Mouse (Mus musculus) cerebellum, adult 9-10 months (tissue): Measurements from ENCODE around the gene Foxa3.
A peak's percentile ranks its signal among the peaks of the same experiment; 100 is the strongest.

Experiments used
- DNase-seq: peaks from one replicate; pipeline ENCODE4 v3.0.0; 2022

Gene Foxa3

DNA sequence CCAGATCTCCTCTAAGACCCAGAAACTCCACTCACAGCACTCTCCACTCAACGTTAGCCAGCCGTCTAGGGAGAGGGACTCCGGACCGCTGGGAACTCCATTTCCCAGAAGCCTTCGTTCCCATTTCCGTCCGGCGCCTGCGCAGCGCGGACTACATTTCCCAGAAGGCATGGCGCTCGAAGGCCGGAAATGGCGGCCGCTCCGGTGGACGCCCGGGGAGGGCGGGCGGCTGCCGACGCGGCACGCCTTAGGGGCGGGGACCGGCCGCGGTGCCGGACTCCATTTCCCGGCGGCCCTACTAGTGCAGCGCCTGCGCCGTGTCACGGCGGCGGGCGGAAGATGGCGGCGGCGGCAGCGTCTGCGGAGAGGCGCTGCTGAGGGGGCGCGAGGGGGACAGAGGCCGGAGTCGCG lies 763 bp upstream of the Foxa3 start, which contains the start of gene Sympk:
Sympk (plus strand) TSS at position 282 of the 411 bp plus-strand sequence.
- DNase-seq = peak; percentile 93

- DNase-seq = no peak
These were observed 964 bp downstream of the Foxa3 start for GRCm38 (mm10) chr7:19022189-19022958.

- no peak for DNase-seq
These were observed 2.3 kb downstream of the Foxa3 start for GRCm38 (mm10) chr7:19021048-19021447.

DNA sequence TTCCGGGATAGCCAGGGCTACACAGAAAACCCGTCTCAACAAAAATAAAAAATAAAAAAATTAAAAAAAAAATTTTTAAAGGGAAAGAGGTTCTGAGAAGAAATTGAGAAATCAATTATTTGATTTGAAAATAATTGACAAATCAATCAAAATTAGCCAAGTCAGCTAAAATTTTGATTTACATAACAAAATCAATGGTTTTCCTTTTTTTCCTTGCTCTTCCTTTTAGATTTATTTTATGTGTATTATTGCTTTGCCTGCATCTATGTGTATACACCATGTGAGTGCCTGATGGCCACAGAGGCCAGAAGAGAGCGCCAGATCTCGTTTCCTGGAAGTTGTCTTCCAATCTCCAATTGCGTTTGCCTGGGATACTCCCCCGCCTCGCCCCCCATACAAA lies 5.4 kb downstream of the Foxa3 start:
- no peak for DNase-seq

DNA sequence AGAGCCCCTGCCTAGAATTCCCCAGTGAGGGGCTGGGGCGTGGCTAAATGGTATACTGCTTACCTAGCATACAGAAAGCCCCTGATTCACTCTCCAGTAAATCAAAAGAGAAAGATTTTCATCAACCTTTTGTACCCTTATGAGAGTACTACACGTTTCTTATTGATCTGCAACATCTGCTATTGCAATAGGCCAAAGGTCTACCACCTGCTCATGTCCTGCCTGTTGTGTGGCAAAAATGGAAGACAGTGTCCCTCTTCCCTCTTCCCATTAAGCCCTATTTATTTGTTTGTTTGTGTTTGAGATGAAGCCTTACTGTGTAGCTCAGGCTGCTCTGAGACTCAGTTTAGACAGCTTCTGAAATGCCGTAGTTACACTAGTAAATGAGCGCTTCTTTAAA lies 7.3 kb downstream of the Foxa3 start:
- no peak for DNase-seq

DNA sequence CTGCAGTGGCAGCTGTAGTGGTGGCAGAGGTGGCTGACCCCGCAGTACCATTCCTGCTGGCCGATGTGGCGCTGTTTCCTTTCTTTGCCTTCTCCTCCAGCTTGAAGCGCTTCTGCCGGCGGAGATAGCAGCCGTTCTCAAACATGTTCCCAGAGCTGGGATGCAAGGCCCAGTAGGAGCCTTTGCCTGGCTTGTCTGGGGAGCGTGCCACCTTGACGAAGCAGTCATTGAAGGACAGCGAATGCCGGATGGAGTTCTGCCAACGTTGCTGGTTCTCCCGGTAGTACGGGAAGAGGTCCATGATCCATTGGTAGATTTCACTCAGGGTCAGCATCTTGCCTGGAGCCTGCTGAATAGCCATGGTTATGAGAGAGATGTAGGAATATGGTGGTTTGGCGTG lies 8.9 kb downstream of the Foxa3 start:
- peak; percentile 23 for DNase-seq

GRCm38 (mm10) chr7:19012882-19013281 lies 10.5 kb downstream of the Foxa3 start:
- peak; percentile 31 for DNase-seq

DNA sequence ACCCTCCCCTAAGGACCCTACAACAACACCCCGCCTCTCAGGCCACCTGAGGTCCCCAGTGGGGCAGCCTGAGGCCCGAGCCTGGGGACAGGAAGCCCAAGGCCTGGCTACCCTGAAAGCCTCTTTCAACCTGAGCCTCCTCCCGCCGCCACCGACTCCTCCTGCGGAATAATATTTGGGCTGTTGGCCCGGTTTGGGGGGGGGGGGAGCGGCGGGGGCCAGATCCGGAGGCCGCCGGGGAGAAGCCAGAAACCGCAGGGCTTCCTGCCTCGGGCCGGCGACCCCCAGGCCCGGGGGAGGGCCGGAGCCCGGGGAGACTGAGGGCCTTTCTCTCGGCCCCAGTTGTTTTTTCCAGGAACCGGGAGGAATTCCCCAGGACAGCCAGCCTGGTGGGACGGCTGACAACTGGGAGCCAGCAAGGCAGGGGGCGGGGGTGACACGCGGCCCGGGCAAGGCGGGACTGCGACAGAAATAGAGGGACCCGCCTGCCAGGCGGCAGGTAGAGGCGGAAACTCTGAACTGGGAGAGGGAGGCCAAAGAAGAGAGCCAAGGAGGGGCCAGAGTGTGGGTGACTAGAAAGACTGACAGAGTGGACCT lies 11.2 kb downstream of the Foxa3 start:
- DNase-seq = peak; percentile 50

GRCm38 (mm10) chr7:19010581-19010980 lies 12.8 kb downstream of the Foxa3 start:
- peak; percentile 37 for DNase-seq

- peak; percentile 55 for DNase-seq
These were observed 16.0 kb downstream of the Foxa3 start for GRCm38 (mm10) chr7:19007026-19007977.

DNA sequence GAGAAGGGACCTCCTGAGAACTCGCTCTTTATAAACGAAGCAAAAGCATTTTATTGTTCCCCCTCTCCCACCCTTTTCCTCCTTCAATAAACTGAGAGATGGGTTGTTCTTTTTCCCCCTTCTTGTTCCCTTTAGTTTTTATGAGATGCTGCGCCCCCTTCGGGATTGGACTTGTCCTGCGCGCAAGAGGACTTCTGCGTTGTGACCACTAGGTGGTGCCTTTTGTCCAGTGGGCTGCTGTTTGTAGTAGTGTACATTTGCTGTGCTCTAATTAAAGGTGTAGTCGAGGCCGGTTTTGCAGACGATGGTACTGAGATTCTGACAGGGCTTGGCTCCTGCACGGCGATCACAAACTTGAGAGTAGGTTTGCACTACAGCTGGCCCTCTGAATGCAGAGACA lies 16.9 kb downstream of the Foxa3 start:
- peak; percentile 93 for DNase-seq

- DNase-seq = no peak
These were observed 17.8 kb downstream of the Foxa3 start for GRCm38 (mm10) chr7:19005417-19006121.

DNA sequence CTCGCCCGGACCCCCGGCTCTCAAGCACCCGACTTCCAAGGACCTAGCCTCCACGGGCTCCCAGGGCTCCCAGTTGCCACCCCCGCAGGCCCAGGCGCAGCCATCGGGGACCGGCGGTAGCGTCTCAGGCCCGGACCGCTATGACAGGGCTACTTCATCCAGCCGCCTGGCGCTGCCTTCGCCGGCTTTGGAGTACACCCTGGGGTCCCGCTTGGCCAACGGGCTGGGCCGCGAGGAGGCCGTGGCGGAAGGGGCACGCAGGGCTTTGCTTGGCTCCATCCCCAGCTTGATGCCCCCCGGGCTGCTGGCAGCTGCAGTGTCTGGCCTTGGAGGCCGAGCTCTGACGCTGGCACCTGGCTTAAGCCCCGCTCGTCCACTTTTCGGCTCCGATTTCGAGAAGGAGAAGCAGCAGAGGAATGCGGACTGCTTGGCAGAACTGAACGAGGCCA lies 18.7 kb downstream of the Foxa3 start:
- DNase-seq = peak; percentile 73

DNA sequence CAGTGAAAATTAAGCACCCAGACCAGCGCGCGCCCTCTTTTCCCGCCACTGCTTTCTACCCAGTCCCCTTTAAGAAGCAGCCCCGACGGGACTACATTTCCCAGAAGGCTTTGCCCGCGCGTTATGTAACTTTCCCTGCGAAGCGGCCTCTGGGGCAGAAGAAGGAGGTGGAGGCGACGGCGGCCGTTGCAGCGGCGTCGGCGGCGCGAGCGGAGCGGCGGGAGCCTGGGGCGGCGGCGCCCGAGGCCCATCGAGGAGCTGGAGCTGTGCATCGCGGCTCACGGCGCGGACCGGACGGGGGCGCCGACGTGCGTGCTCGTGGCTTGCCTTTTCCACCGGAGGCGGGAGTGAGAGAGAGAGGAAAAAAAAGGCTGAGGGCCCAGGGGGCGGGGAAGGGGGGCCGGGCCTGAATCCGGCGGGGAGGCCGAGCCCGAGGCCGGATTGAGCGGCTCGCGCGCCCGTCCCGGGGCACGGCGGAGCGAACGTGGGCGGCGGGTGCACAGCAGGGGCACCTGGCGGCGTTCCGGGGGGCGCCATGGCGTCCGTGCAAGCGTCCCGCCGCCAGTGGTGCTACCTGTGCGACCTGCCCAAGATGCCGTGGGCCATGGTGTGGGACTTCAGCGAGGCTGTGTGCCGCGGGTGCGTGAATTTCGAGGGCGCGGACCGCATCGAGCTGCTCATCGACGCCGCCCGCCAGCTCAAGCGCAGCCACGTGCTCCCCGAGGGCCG lies 19.3 kb downstream of the Foxa3 start, which contains the start of gene Irf2bp1:
Irf2bp1 (plus strand) TSS at position 143 of the 729 bp plus-strand sequence.
- peak; percentile 97 for DNase-seq

GRCm38 (mm10) chr7:19002848-19003498 lies 20.4 kb downstream of the Foxa3 start:
- DNase-seq = peak; percentile 92

DNA sequence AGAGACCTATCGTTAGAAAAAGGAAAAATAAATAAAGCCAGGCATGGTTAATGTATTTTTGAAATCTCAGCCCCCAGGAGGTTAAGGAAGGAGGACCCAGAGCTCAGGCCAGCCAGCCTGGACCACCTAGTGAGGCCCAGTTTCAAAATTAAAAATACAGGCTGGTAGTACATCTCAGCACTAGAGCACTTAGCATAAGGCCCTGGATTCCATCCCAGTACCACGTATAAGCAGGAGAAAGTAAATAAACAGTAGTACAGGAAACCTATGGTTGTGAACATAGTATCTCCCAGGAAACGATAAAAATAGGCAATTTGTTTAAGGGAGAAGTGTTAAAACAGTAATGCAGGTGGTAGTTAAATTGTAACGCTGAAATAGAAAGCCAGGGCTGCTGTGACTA lies 21.2 kb downstream of the Foxa3 start:
- no peak for DNase-seq

GRCm38 (mm10) chr7:19001807-19002085 lies 21.6 kb downstream of the Foxa3 start:
- peak; percentile 72 for DNase-seq

GRCm38 (mm10) chr7:19001066-19001806 lies 22.1 kb downstream of the Foxa3 start:
- DNase-seq = peak; percentile 63

GRCm38 (mm10) chr7:19000421-19000820 lies 22.9 kb downstream of the Foxa3 start:
- DNase-seq = peak; percentile 49

- DNase-seq = peak; percentile 35
These were observed 24.5 kb downstream of the Foxa3 start for GRCm38 (mm10) chr7:18998835-18999234.

DNA sequence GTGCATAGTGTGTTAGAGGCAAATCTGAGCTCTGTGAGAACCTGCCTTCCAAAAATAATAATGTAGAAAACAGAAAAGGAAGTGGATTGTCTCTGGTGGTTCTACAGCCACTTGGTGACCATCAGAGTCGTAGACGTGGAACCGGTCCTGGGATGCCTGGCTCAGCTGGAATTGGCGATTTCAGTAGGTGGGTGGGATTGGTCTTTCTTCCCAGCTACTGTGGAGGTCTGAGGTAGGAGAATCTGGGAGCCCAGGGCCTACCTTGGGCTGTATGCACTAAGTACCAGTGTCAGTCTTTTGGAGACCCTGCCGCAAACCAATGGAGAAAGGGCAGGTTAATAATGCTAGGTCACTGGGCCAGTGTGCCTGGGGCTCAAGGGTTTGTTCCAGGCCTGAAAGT lies 30.3 kb downstream of the Foxa3 start:
- no peak for DNase-seq
